Mouse (Mus musculus): Measurements from ENCODE around the gene Notum. TPM values are rescaled to one million over a fixed set of nuclear protein-coding genes. Genes with fewer than 3 reads are reported as not detected.

Notum gene
- polyA plus RNA-seq, 1 experiment, result not detected

- Histone ChIP-seq H3K4me3 (ENCODE audit: insufficient read depth, low read depth, low read length) (no peak overlapping the region), H3K27ac (ENCODE audit: insufficient read depth, low read depth, low read length) (no peak overlapping the region), H3K4me1 (ENCODE audit: control insufficient read depth, insufficient read depth, low read length) (peaks cover 23% of the 10 kb centered on the region)
- 75% methylated on average over 5 of the region's 5 CpGs for WGBS
- no peak for TF ChIP-seq CTCF (IDR thresholded peaks at IDR 0.05; ENCODE audit: insufficient read depth, low read depth, low read length)
- no peak for TF ChIP-seq POLR2A (IDR thresholded peaks at IDR 0.05; ENCODE audit: insufficient read depth, low read depth, low read length)
Measured at GRCm38 (mm10) chr11:120663714-120664113, 2.7 kb upstream of the Notum start.

DNA sequence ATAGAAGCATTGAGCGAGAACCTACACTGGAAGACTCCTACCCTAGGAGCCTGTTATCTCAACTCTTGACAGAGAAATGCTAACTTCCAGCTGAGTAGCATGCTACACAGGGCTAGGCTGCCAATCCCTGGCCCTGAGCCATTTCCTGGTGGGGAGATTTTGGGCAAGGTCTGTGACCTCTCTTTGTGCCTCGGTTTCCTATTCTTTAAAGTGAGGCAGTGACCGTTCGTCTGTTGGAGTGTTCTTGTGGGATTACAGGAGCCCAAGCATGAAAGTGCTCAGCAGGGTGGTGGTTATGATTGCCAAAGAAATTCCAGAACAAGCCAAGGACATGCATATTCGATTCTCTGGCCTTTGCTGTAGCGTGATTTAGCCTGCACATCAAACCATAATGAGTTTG is 1.8 kb upstream of the Notum start:
- no peak for TF ChIP-seq POLR2A (IDR thresholded peaks at IDR 0.05; ENCODE audit: insufficient read depth, low read depth, low read length)
- TF ChIP-seq CTCF (IDR thresholded peaks at IDR 0.05; ENCODE audit: insufficient read depth, low read depth, low read length), result no peak
- Histone ChIP-seq H3K4me1 (ENCODE audit: control insufficient read depth, insufficient read depth, low read length) (peaks cover 26% of the 10 kb centered on the region), H3K4me3 (ENCODE audit: insufficient read depth, low read depth, low read length) (no peak overlapping the region), H3K27ac (ENCODE audit: insufficient read depth, low read depth, low read length) (no peak overlapping the region)
- 42% methylated on average over 6 of the region's 6 CpGs for WGBS

DNA sequence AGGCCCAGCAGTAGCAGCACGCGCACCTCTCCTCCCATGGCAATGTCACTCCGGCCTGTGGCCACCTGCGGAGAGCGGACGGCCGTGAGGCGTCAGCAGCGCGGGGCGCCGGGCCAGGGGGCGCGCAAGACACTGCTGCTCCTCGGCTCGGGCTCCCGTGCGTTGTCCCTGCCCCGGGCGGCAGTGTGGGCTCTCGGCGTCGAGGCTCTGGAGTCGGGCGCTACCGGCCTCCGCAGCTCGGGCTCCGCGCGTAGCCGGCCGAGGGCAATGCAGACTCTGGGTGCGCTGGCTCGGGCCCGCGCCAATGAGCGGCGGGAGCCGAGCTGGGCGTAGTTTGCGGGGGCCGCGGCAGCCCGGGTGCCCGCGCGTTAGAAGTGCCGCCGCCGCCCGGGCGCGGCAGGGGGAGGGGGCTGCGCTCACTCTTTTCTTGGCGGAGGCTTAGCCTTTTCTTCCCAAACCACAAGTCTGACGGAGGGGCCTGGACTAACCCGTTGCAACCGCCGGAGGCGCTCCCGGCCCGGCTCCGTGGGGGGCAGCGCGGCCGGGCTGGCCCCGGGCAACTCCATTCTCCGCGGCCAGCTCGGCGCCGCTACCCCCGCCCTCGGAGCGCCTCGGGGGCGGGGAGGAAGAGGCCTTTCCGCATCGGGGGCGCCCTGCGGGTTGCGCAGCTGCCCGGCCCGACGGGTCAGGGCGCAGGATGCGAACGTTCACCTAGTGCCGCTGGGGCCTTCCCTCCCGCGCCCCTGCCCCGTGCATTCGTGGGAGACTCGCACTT is 487 bp downstream of the Notum start:
- WGBS, result under 1% methylated on average over 94 of the region's 95 CpGs
- Histone ChIP-seq H3K4me1 (ENCODE audit: control insufficient read depth, insufficient read depth, low read length) (peaks cover 26% of the 10 kb centered on the region), H3K27ac (ENCODE audit: insufficient read depth, low read depth, low read length) (no peak overlapping the region), H3K4me3 (ENCODE audit: insufficient read depth, low read depth, low read length) (peak overlapping the region; percentile 40)
- TF ChIP-seq CTCF (IDR thresholded peaks at IDR 0.05; ENCODE audit: insufficient read depth, low read depth, low read length), result no peak
- TF ChIP-seq POLR2A (IDR thresholded peaks at IDR 0.05; ENCODE audit: insufficient read depth, low read depth, low read length), result no peak

DNA sequence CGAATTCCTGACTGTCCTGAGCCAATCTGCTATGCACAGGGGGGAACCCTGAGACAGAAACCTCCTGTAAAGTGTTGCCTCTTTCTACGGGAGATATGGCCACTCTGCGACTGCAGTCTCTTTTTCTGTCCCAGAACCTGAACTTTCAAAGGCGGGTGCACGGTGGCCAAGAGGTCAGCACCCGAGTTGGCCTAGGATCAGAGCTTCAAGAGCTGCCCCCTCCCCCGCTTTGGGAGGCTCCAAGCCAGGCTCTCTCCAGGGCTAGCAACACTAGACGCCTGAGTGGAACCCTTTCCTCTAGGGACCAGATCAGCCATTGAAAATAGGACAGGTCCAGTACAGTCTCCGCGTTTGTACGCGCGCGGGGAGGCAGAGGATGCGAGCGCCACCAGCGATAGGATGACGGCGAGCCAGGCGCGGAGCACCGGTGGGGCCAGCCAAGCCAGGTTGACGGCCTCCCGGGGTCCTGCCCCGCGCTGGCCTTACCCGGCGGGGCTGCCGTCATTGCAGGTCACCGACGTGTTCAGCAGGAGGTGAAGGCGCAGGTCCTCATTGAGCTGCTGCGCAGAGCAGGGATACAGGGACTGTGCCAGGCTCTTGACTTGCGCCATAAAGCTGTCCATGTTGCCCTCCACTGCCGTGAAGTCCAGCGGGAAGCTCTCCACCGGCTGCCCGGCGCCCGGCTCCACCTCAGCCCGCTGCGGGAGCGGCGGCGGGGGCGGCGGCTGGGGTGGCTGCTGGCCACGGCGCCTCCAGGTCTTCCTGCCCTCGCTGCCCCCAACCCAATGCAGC is 1.3 kb downstream of the Notum start:
- 2% methylated on average over 50 of the region's 50 CpGs for WGBS
- Histone ChIP-seq H3K4me3 (ENCODE audit: insufficient read depth, low read depth, low read length) (peak overlapping the region; percentile 40), H3K4me1 (ENCODE audit: control insufficient read depth, insufficient read depth, low read length) (peaks cover 26% of the 10 kb centered on the region), H3K27ac (ENCODE audit: insufficient read depth, low read depth, low read length) (no peak overlapping the region)
- TF ChIP-seq CTCF (IDR thresholded peaks at IDR 0.05; ENCODE audit: insufficient read depth, low read depth, low read length), result no peak
- TF ChIP-seq POLR2A (IDR thresholded peaks at IDR 0.05; ENCODE audit: insufficient read depth, low read depth, low read length), result no peak

- TF ChIP-seq CTCF (IDR thresholded peaks at IDR 0.05; ENCODE audit: insufficient read depth, low read depth, low read length) (peak; percentile 77), POLR2A (IDR thresholded peaks at IDR 0.05; ENCODE audit: insufficient read depth, low read depth, low read length) (no peak)
- WGBS, result 2% methylated on average over 24 of the region's 24 CpGs
- Histone ChIP-seq H3K4me1 (ENCODE audit: control insufficient read depth, insufficient read depth, low read length) (peaks cover 26% of the 10 kb centered on the region), H3K4me3 (ENCODE audit: insufficient read depth, low read depth, low read length) (peak overlapping the region; percentile 16), H3K27ac (ENCODE audit: insufficient read depth, low read depth, low read length) (no peak overlapping the region)
Measured at GRCm38 (mm10) chr11:120658876-120659410, 2.0 kb downstream of the Notum start.

DNA sequence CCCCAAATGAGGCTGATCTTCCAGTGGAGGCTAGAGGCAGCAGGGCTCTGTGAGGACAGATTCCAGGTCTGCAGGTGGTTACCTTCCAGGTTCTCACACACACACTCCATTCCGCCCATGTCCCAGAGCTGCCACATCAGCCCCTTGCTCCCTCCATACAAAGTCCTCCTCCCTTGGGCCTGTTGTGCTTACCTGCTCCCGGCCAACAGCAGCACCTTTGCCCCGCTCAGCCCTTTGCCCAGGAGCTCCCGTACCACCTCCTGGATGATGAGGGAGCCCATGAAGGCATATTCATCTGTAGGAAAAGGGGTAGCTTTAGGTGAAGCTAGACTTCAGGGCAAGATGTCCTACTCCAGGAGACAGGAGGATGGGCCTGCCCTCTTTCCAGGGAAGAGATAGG is 3.7 kb downstream of the Notum start:
- TF ChIP-seq CTCF (IDR thresholded peaks at IDR 0.05; ENCODE audit: insufficient read depth, low read depth, low read length) (no peak), POLR2A (IDR thresholded peaks at IDR 0.05; ENCODE audit: insufficient read depth, low read depth, low read length) (no peak)
- WGBS, result 89% methylated on average over 4 of the region's 4 CpGs
- Histone ChIP-seq H3K27ac (ENCODE audit: insufficient read depth, low read depth, low read length) (no peak overlapping the region), H3K4me1 (ENCODE audit: control insufficient read depth, insufficient read depth, low read length) (peaks cover 26% of the 10 kb centered on the region), H3K4me3 (ENCODE audit: insufficient read depth, low read depth, low read length) (no peak overlapping the region)

DNA sequence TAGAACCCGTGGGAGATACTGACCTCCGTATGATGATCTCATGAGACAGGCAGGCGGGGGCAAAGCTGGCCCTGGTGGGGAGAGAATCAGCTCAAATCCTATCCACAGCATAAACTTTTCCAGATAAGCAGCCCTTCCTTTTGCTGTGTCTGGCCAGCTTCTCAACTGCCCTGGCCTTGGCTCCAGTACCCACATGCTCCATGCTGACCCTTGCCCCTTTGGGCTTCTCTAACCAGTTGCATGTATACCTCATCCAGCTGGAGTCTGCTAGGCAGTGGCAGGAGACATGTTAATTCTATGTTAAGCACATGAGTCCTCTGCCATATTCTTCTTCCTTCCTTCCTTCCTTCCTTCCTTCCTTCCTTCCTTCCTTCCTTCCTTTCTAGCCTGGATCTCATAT is 6.2 kb downstream of the Notum start:
- Histone ChIP-seq H3K4me3 (ENCODE audit: insufficient read depth, low read depth, low read length) (no peak overlapping the region), H3K4me1 (ENCODE audit: control insufficient read depth, insufficient read depth, low read length) (peaks cover 12% of the 10 kb centered on the region), H3K27ac (ENCODE audit: insufficient read depth, low read depth, low read length) (no peak overlapping the region)
- TF ChIP-seq POLR2A (IDR thresholded peaks at IDR 0.05; ENCODE audit: insufficient read depth, low read depth, low read length) (no peak), CTCF (IDR thresholded peaks at IDR 0.05; ENCODE audit: insufficient read depth, low read depth, low read length) (no peak)
- 85% methylated on average over 3 of the region's 3 CpGs for WGBS

- H3K4me1 ChIP-seq (ENCODE audit: control insufficient read depth, insufficient read depth, low read length), result peaks cover 11% of the 10 kb centered on the region
- 66% methylated on average over 3 of the region's 3 CpGs for WGBS
- no peak for TF ChIP-seq POLR2A (IDR thresholded peaks at IDR 0.05; ENCODE audit: insufficient read depth, low read depth, low read length)
- TF ChIP-seq CTCF (IDR thresholded peaks at IDR 0.05; ENCODE audit: insufficient read depth, low read depth, low read length), result no peak
Measured at GRCm38 (mm10) chr11:120651872-120652271, 9.1 kb downstream of the Notum start.

GRCm38 (mm10) chr11:120648001-120648476 is 12.9 kb downstream of the Notum start, which contains the start of gene Myadml2:
TSS of gene Myadml2 (minus strand) at chr11:120648158.
- Histone ChIP-seq H3K27ac (ENCODE audit: insufficient read depth, low read depth, low read length) (peak within 1 kb of the TSS; percentile 97), H3K4me1 (ENCODE audit: control insufficient read depth, insufficient read depth, low read length) (peaks cover 23% of the 10 kb centered on the region), H3K4me3 (ENCODE audit: insufficient read depth, low read depth, low read length) (peak within 1 kb of the TSS; percentile 75)
- TF ChIP-seq CTCF (IDR thresholded peaks at IDR 0.05; ENCODE audit: insufficient read depth, low read depth, low read length), result no peak
- TF ChIP-seq POLR2A (IDR thresholded peaks at IDR 0.05; ENCODE audit: insufficient read depth, low read depth, low read length), result peak; percentile 64
- WGBS, result 5% methylated on average over 13 of the region's 13 CpGs

More at GRCm38 (mm10) chr11:120651872-120652271, 9.1 kb downstream of the Notum start:
- no peak overlapping the region for H3K27ac ChIP-seq (ENCODE audit: insufficient read depth, low read depth, low read length)
- no peak overlapping the region for H3K4me3 ChIP-seq (ENCODE audit: insufficient read depth, low read depth, low read length)
